Mouse (Mus musculus) neural tube, embryonic 11.5 days (tissue): ENCODE measurements around the gene Zfp398. TPM values are rescaled to one million over a fixed set of nuclear protein-coding genes. Genes with fewer than 3 reads are reported as not detected.

ENCODE experiments used
- ATAC-seq: fragments of 200-750 bp; cut with Nextera tagmentation; 2 replicates; pipeline ENCODE4 v1.8.0; 2017; ENCODE audit warnings: moderate number of reproducible peaks, mild to moderate bottlenecking, moderate TSS enrichment, moderate library complexity; ENCODE audit not compliant: insufficient read depth, low FRiP score, low TSS enrichment
- DNase-seq: peaks from one replicate; pipeline ENCODE4 v3.0.0-alpha.2; 2015; ENCODE audit warnings: low spot score
- H3K27ac ChIP-seq: fragments of 300-500 bp; sonication (generic); 2 replicates; pipeline ENCODE4 v1.5.1; 2014; ENCODE audit warnings: low read depth, mild to moderate bottlenecking, low read length
- H3K27me3 ChIP-seq: fragments of 300-500 bp; sonication (generic); 2 replicates; pipeline ENCODE4 v1.6.1; 2014; ENCODE audit warnings: mild to moderate bottlenecking, low read length, mixed read lengths; ENCODE audit not compliant: control insufficient read depth, insufficient read depth
- H3K36me3 ChIP-seq: fragments of 300-500 bp; sonication (generic); 2 replicates; pipeline ENCODE4 v1.6.1; 2014; ENCODE audit warnings: mild to moderate bottlenecking, low read length, moderate library complexity, mixed read lengths; ENCODE audit not compliant: control insufficient read depth, insufficient read depth
- H3K4me1 ChIP-seq: fragments of 300-500 bp; sonication (generic); 2 replicates; pipeline ENCODE4 v1.6.1; 2014; ENCODE audit warnings: low read length, mixed read lengths; ENCODE audit not compliant: control insufficient read depth, insufficient read depth
- H3K4me2 ChIP-seq: fragments of 300-500 bp; sonication (generic); 2 replicates; pipeline ENCODE4 v1.6.1; 2014; ENCODE audit warnings: low read depth, mild to moderate bottlenecking, moderate library complexity
- H3K4me3 ChIP-seq: fragments of 300-500 bp; sonication (generic); 2 replicates; pipeline ENCODE4 v1.5.1; 2014; ENCODE audit warnings: low read depth, low read length
- H3K9ac ChIP-seq: fragments of 300-500 bp; sonication (generic); 2 replicates; pipeline ENCODE4 v1.6.1; 2014; ENCODE audit warnings: mild to moderate bottlenecking, low read length
- H3K9me3 ChIP-seq: fragments of 300-500 bp; sonication (generic); 2 replicates; pipeline ENCODE4 v1.6.1; 2016; ENCODE audit warnings: low read length; ENCODE audit not compliant: control insufficient read depth
- WGBS: fragments of 180-500 bp; shearing (Covaris S2); extraction: QIAGEN DNeasy Blood & Tissue Kit; methylation state at CpG from one replicate; pipeline ENCODE4 v1.1.7; 2014; 5-methylcytosine and 5-hydroxymethylcytosine counted together
- polyA plus RNA-seq: library from polyadenylated mRNA; unstranded; fragments of >200 nt; fragmentation: Nextera tagmentation; extraction: Ambion mirVana; gene quantifications from 2 replicates; pipeline ENCODE4 v1.2.1, GENCODE M21; 2014

Zfp398 gene
- polyA plus RNA-seq, 1 experiment from 2014 or later = 9.9 TPM

- H3K4me2 ChIP-seq = no peak overlapping the region
- H3K9ac ChIP-seq = no peak overlapping the region
- no peak overlapping the region for H3K27ac ChIP-seq
- ATAC-seq (no peak), DNase-seq (no peak)
- H3K36me3 ChIP-seq = peaks cover 7% of the 10 kb centered on the region
- no peaks in the 10 kb centered on the region; the same call in 1 of the 2 replicates for H3K9me3 ChIP-seq
- H3K4me1 ChIP-seq = peaks cover 8% of the 10 kb centered on the region
- WGBS = 94% methylated on average over 10 of the region's 10 CpGs
- no peak overlapping the region for H3K4me3 ChIP-seq
- H3K27me3 ChIP-seq = no peaks in the 10 kb centered on the region
Observed at GRCm38 (mm10) chr6:47880166-47880565, 44.7 kb downstream of the Zfp398 start.

- Histone ChIP-seq H3K36me3 (peaks cover 24% of the 10 kb centered on the region), H3K27ac (no peak overlapping the region), H3K4me3 (no peak overlapping the region), H3K9ac (no peak overlapping the region), H3K4me1 (no peaks in the 10 kb centered on the region), H3K27me3 (no peaks in the 10 kb centered on the region), H3K9me3 (no peaks in the 10 kb centered on the region), H3K4me2 (no peak overlapping the region)
- DNase-seq (no peak), ATAC-seq (no peak)
- WGBS = 91% methylated on average over 8 of the region's 8 CpGs
Observed at GRCm38 (mm10) chr6:47888812-47889383, 53.4 kb downstream of the Zfp398 start.

DNA sequence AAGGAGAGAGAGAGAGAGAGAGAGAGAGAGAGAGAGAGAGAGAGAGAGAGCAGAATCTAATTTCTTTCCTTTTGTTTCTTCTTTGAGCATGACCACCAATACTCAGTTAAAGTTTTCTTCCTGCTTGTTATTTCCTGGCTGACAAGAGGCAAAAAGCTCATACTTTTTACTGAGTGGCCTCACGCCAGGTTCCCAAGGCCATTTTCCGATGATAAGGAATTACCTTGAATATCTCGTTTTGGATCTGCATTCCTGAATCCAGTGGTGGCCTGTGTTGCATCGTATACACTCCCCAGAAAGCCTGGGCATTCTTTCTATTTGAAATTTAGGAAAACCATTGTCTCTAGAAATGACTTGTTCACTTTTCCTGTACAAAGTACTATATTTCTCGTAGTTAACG is 64.0 kb downstream of the Zfp398 start:
- Histone ChIP-seq H3K27ac (no peak overlapping the region), H3K4me2 (no peak overlapping the region), H3K27me3 (peaks cover 8% of the 10 kb centered on the region; the same call in 1 of the 2 replicates), H3K9me3 (no peaks in the 10 kb centered on the region), H3K9ac (no peak overlapping the region), H3K4me3 (no peak overlapping the region), H3K4me1 (no peaks in the 10 kb centered on the region), H3K36me3 (peaks cover 17% of the 10 kb centered on the region)
- DNase-seq = no peak
- WGBS = 95% methylated on average over 6 of the region's 6 CpGs
- ATAC-seq = no peak

DNA sequence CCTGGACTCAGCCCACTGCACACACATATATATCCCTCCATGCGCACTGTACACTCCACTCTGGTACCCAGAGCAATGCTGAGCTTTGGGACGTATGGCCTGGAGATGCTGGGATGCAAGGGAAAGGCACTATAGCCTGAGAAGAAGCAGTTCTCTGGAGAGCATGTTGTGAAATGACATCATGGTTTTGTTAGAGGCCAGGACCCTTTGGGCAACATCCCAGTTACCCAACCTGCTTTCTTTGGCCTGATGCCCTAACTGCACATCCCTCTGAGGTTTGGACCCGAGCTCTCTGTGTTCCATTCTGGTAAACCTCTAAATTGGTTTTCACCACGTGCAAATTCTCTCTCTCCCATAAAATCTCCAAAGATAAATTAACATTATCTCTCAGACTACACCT is 68.1 kb downstream of the Zfp398 start:
- DNase-seq (no peak), ATAC-seq (no peak)
- Histone ChIP-seq H3K27ac (no peak overlapping the region), H3K9me3 (no peaks in the 10 kb centered on the region), H3K4me3 (no peak overlapping the region), H3K27me3 (peaks cover 10% of the 10 kb centered on the region; the same call in 1 of the 2 replicates), H3K4me2 (no peak overlapping the region), H3K9ac (no peak overlapping the region), H3K4me1 (no peaks in the 10 kb centered on the region), H3K36me3 (peaks cover 30% of the 10 kb centered on the region)
- 83% methylated on average over 4 of the region's 4 CpGs for WGBS

DNA sequence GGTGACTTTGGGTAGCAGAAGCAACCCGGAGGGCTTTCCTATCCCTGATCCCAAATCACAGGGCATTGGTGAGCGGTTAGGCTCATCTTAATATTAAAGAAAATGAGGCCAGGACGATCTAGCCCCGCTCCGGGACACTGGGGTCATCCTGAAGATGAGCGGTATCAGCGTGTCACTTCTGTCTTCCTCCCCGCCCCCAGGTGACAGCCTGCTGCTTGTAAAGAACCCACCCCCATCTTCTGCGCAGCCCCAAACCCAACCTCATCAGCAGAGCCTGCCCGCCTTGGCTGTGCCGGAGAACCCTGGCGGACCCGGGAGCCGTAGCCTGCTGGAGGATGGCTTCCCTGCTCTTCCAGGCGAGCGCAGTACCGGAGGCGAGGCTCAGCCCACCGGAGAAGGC is 68.9 kb downstream of the Zfp398 start:
- peaks cover 10% of the 10 kb centered on the region; the same call in 1 of the 2 replicates for H3K27me3 ChIP-seq
- no peak overlapping the region for H3K9ac ChIP-seq
- H3K4me1 ChIP-seq = no peaks in the 10 kb centered on the region
- DNase-seq = no peak
- H3K36me3 ChIP-seq = peaks cover 26% of the 10 kb centered on the region
- 24% methylated on average over 19 of the region's 19 CpGs for WGBS
- ATAC-seq = no peak
- H3K9me3 ChIP-seq = no peaks in the 10 kb centered on the region
- H3K27ac ChIP-seq = no peak overlapping the region
- H3K4me3 ChIP-seq = no peak overlapping the region
- no peak overlapping the region for H3K4me2 ChIP-seq

DNA sequence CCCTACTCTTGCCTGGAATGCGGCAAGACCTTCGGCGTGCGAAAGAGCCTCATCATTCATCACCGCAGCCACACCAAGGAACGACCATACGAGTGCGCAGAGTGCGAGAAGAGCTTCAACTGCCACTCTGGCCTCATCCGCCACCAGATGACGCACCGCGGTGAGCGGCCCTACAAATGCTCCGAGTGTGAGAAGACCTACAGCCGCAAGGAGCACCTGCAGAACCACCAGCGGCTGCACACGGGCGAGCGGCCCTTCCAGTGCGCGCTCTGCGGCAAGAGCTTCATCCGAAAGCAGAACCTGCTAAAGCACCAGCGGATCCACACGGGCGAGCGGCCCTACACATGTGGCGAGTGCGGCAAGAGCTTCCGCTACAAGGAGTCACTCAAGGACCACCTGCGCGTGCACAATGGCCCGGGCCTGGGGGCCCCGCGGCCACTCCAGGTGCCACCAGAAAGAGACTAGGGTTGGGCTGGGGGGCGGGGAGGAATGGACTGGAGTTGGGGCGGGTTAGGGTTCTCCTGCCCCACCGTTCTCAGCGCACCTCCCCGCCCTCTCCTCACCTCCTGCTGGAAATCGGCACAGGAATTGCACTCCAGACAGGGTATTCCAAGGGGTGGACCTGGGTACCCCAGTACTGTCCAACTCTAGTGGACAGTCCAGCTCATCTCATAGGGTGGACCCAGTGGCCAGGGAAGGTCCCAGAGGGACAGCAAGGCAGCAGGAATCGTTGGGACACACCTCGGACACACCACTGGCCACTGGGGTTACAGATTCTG is 69.6 kb downstream of the Zfp398 start:
- Histone ChIP-seq H3K4me1 (no peaks in the 10 kb centered on the region), H3K27ac (no peak overlapping the region), H3K27me3 (peaks cover 10% of the 10 kb centered on the region; the same call in 1 of the 2 replicates), H3K4me2 (no peak overlapping the region), H3K9ac (no peak overlapping the region), H3K4me3 (no peak overlapping the region), H3K9me3 (no peaks in the 10 kb centered on the region), H3K36me3 (peaks cover 26% of the 10 kb centered on the region)
- no peak for DNase-seq
- WGBS = 43% methylated on average over 44 of the region's 44 CpGs
- ATAC-seq = no peak

- H3K4me1 ChIP-seq = no peaks in the 10 kb centered on the region
- ATAC-seq (no peak), DNase-seq (no peak)
- 94% methylated on average over 5 of the region's 5 CpGs for WGBS
- H3K4me3 ChIP-seq = no peak overlapping the region
- no peaks in the 10 kb centered on the region for H3K9me3 ChIP-seq
- peaks cover 26% of the 10 kb centered on the region for H3K36me3 ChIP-seq
- no peak overlapping the region for H3K27ac ChIP-seq
- H3K9ac ChIP-seq = no peak overlapping the region
- H3K4me2 ChIP-seq = no peak overlapping the region
- H3K27me3 ChIP-seq = peaks cover 10% of the 10 kb centered on the region; the same call in 1 of the 2 replicates
Observed at GRCm38 (mm10) chr6:47906326-47906725, 70.9 kb downstream of the Zfp398 start.

GRCm38 (mm10) chr6:47909007-47909406 is 73.5 kb downstream of the Zfp398 start:
- H3K36me3 ChIP-seq = peaks cover 20% of the 10 kb centered on the region
- peaks cover 6% of the 10 kb centered on the region; the same call in 1 of the 2 replicates for H3K27me3 ChIP-seq
- no peak overlapping the region for H3K4me2 ChIP-seq
- H3K4me1 ChIP-seq = no peaks in the 10 kb centered on the region
- H3K9ac ChIP-seq = no peak overlapping the region
- H3K4me3 ChIP-seq = no peak overlapping the region
- ATAC-seq = no peak
- 83% methylated on average over 1 of the region's 1 CpGs for WGBS
- H3K9me3 ChIP-seq = no peaks in the 10 kb centered on the region
- no peak for DNase-seq
- H3K27ac ChIP-seq = no peak overlapping the region

DNA sequence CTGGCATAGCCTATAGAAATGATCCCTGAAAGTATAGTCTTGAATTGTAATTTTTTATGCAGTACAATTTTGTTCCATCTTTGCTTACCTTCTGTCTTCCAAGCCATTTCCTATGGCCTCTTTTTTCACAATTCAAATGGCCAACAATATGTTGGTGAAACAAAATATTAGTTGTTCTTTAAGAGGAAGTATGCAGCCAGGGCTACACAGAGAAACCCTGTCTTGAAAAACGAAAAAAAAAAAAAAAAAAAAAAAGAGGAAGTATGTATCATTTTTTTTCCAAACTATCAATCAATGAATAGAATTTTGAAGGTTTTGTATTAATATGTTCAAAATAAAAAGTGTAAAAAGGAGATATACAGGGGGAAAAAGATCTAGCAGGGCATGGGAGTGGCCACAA is 76.2 kb downstream of the Zfp398 start:
- no peak overlapping the region for H3K9ac ChIP-seq
- H3K27me3 ChIP-seq = no peaks in the 10 kb centered on the region
- H3K4me1 ChIP-seq = no peaks in the 10 kb centered on the region
- no peaks in the 10 kb centered on the region for H3K9me3 ChIP-seq
- no peak for ATAC-seq
- WGBS = 67% methylated on average over 1 of the region's 1 CpGs
- H3K36me3 ChIP-seq = peaks cover 2% of the 10 kb centered on the region; the same call in 1 of the 2 replicates
- H3K4me3 ChIP-seq = no peak overlapping the region
- H3K4me2 ChIP-seq = no peak overlapping the region
- no peak for DNase-seq
- H3K27ac ChIP-seq = no peak overlapping the region
